Mouse (Mus musculus) liver, postnatal 0 days (tissue): ENCODE data around the gene Dek.

Experiments
- CTCF ChIP-seq: sonication (generic); IDR thresholded peaks from 2 replicates; pipeline ENCODE4 v1.5.1; 2016; ENCODE audit warnings: antibody characterized with exemption, low read depth
- EP300 ChIP-seq: IDR thresholded peaks from 2 replicates; pipeline ENCODE4 v1.6.1; 2016; ENCODE audit warnings: antibody characterized with exemption, low read depth, mild to moderate bottlenecking

DNA sequence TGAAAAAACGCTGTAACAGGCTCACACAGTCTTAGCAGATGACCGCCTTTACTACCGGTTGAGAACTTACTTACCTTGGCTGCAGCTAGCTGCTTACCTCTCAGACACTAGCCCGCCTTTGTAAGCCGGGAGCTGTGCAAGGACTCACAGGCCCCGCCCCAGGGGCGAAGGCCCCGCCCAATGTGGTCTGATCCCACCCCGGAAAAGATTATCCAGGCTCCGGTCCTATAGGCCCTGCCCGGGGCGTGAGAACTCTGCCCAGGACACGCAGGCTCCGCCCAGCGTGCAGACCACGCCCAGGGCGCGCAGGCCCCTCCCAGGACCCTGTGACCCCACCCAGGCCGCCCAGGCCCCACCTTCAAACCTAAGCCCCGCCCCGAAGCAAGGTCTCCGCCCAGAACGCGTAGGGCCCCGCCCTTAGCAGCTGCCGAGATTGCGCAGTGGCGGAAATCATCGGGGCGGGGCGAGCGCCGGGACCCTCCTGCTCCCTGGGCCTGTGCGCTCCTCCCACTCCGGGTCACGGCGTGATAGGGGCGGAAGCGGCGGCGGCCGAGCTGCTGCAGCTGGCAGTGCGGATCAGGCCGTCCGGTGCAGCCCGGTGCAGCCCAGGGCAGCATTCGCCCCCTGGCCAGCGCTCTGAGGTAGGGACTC is 62.8 kb downstream of the Dek start, which contains the start of gene Kdm1b:
- TF ChIP-seq CTCF = 0 out of 2 replicates have a peak, but pooled peaks have one; percentile 4
- no peak for TF ChIP-seq EP300
